Mouse (Mus musculus) cerebellum, adult 9-10 months (tissue): ENCODE measurements at regions not wholly inside any gene's neighbourhood (a gene's known extent, or its start where the extent isn't known, plus 50 kb on each side); places are given as distances from the start of the nearest gene placed in this dataset.

ENCODE experiments used
- DNase-seq: peaks from one replicate; pipeline ENCODE4 v3.0.0; 2022

DNA sequence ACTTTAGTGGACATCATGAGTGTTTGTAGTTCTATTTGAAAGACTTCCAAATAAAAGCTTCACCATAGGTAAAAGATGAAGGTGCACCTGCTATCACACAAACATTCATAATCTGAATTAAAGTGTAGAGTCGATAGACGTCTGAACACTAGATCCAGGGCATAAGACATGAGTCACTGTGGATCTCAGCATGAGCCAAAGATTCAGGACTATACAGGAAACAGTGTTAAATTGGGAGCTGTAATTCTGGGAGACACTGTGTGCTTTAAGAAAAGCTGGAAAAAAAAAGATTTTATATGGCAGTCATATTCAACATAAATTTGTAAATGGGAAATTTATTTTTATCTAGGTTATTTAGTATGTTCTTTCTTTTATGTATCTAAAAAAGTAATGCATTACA, 160.5 kb downstream of the Pdha2 start:
- DNase-seq: no peak

DNA sequence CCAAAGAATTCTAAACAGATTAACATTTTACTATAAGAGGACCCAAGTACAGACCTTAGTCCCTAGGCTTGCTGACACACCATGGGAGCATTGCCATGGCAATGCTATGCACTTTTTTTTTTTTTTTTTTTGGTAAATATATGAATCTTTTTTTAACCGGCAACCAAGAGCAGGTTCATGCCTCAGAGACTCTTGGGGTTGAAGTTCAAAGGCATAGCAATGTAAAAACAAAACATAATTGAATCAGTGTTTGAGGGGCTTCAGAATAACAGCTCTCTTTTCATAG, 197.9 kb downstream of the Pdha2 start:
- DNase-seq: no peak

GRCm38 (mm10) chr3:141013521-141014261, 198.5 kb downstream of the Pdha2 start:
- no peak for DNase-seq

DNA sequence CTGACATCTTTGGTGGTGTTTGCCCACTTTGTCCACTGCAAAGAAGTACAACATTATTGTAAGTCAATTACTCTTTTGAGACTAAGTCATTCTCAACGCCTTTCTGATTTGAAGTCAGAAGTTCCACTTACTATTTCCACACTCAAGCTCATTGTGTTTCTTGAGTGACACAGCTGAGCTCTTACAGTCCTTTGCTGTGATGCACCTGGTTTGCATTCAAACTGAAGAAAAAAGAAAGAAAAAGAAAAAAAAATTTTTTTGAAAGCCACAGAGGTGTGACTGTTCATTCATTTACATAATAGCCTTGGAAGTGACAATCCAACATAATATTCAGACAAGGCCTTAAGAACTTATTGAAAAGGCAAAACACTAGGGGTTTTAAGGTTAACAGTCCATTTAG, 199.2 kb downstream of the Pdha2 start:
- DNase-seq: no peak

DNA sequence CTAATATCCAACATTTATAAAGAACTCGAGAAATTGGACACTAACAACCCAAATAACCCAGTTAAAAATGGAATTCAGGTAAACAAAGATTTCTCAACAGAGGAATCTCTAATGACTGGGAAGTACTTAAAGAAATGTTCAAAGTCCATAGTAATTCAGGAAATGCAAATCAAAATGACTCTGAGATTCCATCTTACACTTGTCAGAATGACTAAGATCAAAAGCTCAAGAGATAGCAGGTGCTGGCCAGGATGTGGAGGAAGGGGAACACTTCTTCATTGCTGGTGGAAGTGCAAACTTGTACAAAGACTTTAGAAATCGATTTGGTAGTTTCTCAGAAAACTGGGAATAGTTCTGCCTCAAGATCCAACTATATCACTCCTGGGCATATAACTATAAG, 203.4 kb downstream of the Pdha2 start:
- no peak for DNase-seq

DNA sequence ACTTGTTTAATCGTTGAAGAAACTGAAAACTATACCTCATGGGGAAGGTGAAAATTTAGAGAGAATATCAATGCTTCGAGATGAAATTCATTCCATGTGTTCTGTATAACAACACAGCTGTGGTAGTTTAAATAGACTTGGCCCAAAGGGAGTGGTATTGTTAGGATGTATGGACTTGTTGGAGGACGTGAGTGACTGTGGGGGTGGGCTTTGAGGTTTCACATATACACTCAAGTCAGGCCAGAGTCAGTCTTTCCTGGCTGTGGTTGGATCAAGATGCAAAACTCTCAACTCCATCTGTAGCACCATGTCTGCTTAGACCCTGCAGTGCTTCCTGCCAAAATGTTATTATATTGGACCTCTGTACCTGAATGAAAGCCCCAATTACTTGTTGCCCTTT, 206.3 kb downstream of the Pdha2 start:
- no peak for DNase-seq

GRCm38 (mm10) chr3:141003561-141003960, 208.6 kb downstream of the Pdha2 start:
- DNase-seq: peak; percentile 59

GRCm38 (mm10) chr3:140988247-140988646, 223.9 kb downstream of the Pdha2 start:
- no peak for DNase-seq

DNA sequence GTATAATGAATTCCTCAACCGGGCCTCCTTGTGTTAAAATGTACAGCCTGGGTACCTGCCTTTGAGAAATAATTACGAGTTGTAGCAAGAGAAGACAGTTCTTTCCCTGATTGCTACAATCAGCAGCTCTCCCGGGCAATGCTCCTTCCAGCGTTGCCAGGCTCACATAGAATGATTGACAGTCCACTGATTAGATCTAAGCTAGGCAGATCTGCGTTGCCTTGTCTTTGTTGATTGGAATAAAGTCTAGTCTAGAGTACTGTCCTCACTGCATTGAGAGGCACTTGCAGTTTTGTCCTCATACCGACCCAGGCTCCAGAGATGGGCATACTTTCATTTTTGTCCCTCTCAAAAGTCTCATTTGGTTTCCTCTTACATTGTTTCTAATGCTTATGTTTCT, 238.6 kb downstream of the Pdha2 start:
- DNase-seq: no peak

- peak; percentile 95 for DNase-seq
These were observed 242.0 kb downstream of the Pdha2 start for GRCm38 (mm10) chr3:140969892-140970880.

DNA sequence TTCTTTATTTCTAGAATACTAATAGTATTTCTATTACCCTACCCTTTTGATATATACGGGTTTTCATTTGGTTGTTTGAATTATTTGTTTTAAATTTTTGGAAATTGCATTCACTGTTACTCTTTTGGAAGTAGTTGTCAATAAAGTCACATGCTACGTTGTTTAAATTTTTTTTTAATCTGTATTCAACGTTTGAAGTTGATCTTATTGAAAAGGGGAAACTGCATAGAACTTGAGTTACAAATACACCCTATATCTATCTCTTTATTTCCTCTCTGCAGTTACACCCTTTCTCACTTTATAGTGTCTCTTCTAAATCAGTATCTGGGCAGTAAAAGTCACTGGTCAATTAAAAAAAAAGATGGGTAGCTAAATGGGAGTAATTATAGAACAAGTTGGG, 243.6 kb downstream of the Pdha2 start:
- DNase-seq: no peak

GRCm38 (mm10) chr3:140957666-140958065, 254.5 kb downstream of the Pdha2 start:
- no peak for DNase-seq

GRCm38 (mm10) chr3:140952111-140952800, 259.9 kb downstream of the Pdha2 start:
- DNase-seq: peak; percentile 60

GRCm38 (mm10) chr3:140951024-140951423, 261.1 kb downstream of the Pdha2 start:
- DNase-seq: no peak

- DNase-seq: no peak
These were observed 262.1 kb downstream of the Pdha2 start for GRCm38 (mm10) chr3:140949880-140950662.

GRCm38 (mm10) chr3:140942450-140942849, 269.7 kb downstream of the Pdha2 start:
- DNase-seq: no peak

GRCm38 (mm10) chr3:140941898-140942297, 270.3 kb downstream of the Pdha2 start:
- DNase-seq: peak; percentile 40

- DNase-seq: no peak
These were observed 270.8 kb downstream of the Pdha2 start for GRCm38 (mm10) chr3:140941316-140941715.

GRCm38 (mm10) chr3:140933156-140933555, 279.0 kb downstream of the Pdha2 start:
- peak; percentile 71 for DNase-seq

- DNase-seq: peak; percentile 52
These were observed 285.5 kb downstream of the Pdha2 start for GRCm38 (mm10) chr3:140926689-140927088.

DNA sequence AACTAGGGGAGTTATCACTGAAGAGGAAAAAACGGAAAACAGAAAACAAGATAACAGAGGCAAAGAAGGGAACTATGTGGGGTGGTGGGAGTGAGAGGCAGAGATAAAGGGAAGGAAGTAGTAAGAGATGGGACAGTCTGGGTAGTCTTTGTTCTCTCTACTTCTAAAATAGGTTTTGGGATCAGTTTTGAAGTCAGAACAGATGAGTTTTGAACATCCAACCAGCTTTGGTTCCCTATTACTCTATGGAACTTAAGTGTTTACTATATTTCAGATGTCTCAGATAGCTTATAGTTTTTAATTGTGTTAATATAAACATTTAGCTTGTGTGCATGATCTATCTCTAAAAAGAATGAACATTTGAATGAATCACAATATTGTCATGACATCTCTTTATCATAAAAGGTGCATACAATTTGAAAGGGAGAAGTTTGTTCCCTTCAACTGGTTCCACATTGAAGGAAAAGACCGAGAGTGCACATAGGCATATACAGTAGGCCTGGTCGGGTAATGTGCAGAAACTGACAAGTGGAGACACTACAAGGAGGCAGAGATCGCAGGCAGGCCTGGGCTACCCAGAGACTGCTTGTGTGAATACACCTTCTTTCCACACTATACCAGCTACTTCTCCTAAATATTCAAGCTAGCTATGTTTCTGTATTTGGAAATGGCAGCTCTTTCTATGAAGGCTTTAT, 335.8 kb downstream of the Pdha2 start:
- no peak for DNase-seq
